Mouse (Mus musculus): ENCODE measurements around the gene Ky. TPM values are rescaled to one million over a fixed set of nuclear protein-coding genes. Genes with fewer than 3 reads are reported as not detected.

Gene Ky
- polyA plus RNA-seq, 1 experiment, result 0.16 TPM

DNA sequence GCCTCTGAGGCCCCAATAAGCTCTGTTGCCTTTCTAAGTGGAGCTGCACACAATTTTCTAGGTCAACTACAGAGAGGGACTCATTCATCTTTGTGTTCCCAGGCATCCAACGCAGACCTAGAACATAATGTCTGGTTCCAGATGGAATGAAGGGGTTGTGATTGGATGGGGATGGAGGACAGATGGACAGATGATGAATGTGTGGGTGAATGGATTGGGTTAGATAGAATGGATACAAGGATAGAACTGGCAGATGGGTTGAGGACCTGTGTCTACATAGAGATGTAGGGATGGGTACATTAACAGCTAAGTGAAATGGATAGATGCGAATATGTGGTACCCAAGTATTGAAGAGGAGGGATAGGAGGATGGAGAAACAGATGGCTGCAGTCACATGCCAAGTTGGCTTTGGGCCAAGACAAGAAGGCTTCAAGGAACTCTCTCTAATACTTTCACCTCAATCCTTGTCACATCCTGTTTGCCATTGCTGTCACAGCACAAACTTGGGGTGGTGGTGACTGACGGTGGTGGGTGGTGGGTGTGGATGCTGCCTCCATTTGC, 9.0 kb upstream of the Ky start:
- DNase-seq (ENCODE audit: low read depth in 1 of 2, low spot score in 2 of 2), result no peak
- Histone ChIP-seq H3K4me1 (ENCODE audit: control insufficient read depth, insufficient read depth, insufficient read length) (no peaks in the 10 kb centered on the region), H3K27me3 (ENCODE audit: control insufficient read depth, insufficient read depth, low read length) (no peaks in the 10 kb centered on the region), H3K36me3 (ENCODE audit: control insufficient read depth, insufficient read depth, low read length) (no peaks in the 10 kb centered on the region), H3K27ac (ENCODE audit: insufficient read depth, low read length) (no peak overlapping the region), H3K4me3 (ENCODE audit: extremely low read depth, insufficient read depth, insufficient read length) (no peak overlapping the region)
- 80% methylated on average over 3 of the region's 3 CpGs for WGBS
- no peak for TF ChIP-seq CTCF (IDR thresholded peaks at IDR 0.05; ENCODE audit: extremely low read depth, insufficient read depth, insufficient read length, insufficient replicate concordance)
- TF ChIP-seq POLR2A (IDR thresholded peaks at IDR 0.05; ENCODE audit: low read depth, low read length), result no peak

DNA sequence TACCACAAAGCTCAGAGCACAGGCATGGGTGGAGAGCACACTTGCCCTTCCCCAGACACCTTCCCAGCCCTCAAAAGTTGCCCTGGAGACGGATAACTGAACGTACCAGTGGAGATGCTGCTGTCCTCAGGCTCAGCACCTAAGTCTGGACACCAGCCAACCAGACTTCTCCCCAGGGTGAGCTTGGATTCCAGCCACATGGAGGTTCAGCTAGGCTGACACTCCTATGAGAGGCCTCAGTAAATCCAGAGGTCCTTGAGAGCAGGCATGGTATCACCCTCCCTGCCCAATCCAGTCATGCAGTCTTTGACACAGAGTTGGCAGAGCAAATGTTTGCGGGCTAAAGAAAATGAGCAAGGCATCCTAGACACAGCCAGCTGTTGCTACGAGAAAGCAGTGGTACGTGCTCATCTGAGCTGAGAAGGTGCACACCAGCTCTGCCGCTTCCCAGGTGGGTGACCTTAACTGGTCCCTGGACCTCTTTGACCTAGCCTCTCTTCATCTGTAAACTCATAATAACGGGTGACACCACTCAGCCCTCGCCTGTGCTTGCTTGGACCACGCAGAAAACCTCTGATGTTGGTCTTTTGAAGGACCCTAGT, 8.4 kb upstream of the Ky start:
- TF ChIP-seq POLR2A (IDR thresholded peaks at IDR 0.05; ENCODE audit: low read depth, low read length) (no peak), CTCF (IDR thresholded peaks at IDR 0.05; ENCODE audit: extremely low read depth, insufficient read depth, insufficient read length, insufficient replicate concordance) (no peak)

DNA sequence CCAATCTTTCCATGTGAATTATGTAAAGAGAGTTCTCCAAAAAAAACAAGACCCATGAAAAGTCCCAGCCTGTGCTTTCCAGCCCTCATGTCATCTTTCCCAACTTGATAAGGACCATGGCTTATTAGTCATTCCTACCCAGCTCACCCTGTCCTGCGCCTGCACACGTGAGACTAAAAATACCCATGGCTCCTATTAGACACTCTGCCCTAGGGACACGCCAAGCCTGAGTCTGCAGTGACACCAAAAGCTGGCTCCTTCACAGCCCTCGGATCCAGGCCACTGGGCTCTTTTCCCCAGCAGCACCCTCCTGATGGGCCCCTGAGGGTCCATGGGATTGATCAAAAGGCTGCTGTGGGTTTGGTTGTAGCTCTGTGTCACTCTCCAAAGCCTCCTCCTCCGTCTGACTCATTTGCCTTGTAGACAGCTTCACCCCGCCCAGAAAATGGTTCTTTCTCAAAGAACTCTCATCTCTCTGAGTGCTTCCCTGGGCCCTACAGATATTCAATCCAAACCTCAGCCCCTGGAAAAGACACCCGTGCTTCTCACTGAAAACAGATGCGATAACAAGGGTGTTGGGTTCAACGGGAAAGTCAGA, 7.6 kb upstream of the Ky start:
- DNase-seq (ENCODE audit: low read depth in 1 of 2, low spot score in 2 of 2), result no peak
- TF ChIP-seq CTCF (IDR thresholded peaks at IDR 0.05; ENCODE audit: extremely low read depth, insufficient read depth, insufficient read length, insufficient replicate concordance) (no peak), POLR2A (IDR thresholded peaks at IDR 0.05; ENCODE audit: low read depth, low read length) (no peak)
- no peaks in the 10 kb centered on the region for H3K4me1 ChIP-seq (ENCODE audit: control insufficient read depth, insufficient read depth, insufficient read length)
- H3K27ac ChIP-seq (ENCODE audit: insufficient read depth, low read length), result no peak overlapping the region
- 89% methylated on average over 9 of the region's 9 CpGs for WGBS
- no peak overlapping the region for H3K4me3 ChIP-seq (ENCODE audit: extremely low read depth, insufficient read depth, insufficient read length)
- no peaks in the 10 kb centered on the region for H3K27me3 ChIP-seq (ENCODE audit: control insufficient read depth, insufficient read depth, low read length)
- H3K36me3 ChIP-seq (ENCODE audit: control insufficient read depth, insufficient read depth, low read length), result no peaks in the 10 kb centered on the region

More for the DNA sequence above, 8.4 kb upstream of the Ky start:
- 87% methylated on average over 9 of the region's 9 CpGs for WGBS
- H3K27ac ChIP-seq (ENCODE audit: insufficient read depth, low read length), result no peak overlapping the region
- no peaks in the 10 kb centered on the region for H3K36me3 ChIP-seq (ENCODE audit: control insufficient read depth, insufficient read depth, low read length)
- no peak overlapping the region for H3K4me3 ChIP-seq (ENCODE audit: extremely low read depth, insufficient read depth, insufficient read length)
- H3K4me1 ChIP-seq (ENCODE audit: control insufficient read depth, insufficient read depth, insufficient read length), result no peaks in the 10 kb centered on the region
- no peaks in the 10 kb centered on the region for H3K27me3 ChIP-seq (ENCODE audit: control insufficient read depth, insufficient read depth, low read length)
- DNase-seq (ENCODE audit: low read depth in 1 of 2, low spot score in 2 of 2), result no peak

DNA sequence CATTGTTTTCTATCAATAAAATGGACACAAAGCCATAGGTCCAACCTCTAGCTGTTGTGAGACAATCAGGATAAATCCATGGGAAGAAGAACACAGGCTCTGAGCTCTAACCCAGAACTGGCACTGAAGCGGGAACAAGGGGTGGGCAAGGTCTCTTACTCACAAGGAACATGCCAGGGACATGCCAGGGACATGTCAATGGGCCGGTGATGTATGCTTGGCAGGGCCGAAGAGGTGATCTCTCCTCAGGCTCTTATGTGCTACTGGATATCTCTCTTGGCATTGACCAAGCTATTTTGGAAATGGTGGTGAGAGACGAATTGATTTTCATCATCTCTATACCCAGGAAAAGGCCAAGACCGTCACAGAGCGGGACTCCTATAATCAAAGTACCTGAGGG, 6.8 kb upstream of the Ky start:
- no peak for TF ChIP-seq POLR2A (IDR thresholded peaks at IDR 0.05; ENCODE audit: low read depth, low read length)
- TF ChIP-seq CTCF (IDR thresholded peaks at IDR 0.05; ENCODE audit: extremely low read depth, insufficient read depth, insufficient read length, insufficient replicate concordance), result no peak
- no peak overlapping the region for H3K27ac ChIP-seq (ENCODE audit: insufficient read depth, low read length)

DNA sequence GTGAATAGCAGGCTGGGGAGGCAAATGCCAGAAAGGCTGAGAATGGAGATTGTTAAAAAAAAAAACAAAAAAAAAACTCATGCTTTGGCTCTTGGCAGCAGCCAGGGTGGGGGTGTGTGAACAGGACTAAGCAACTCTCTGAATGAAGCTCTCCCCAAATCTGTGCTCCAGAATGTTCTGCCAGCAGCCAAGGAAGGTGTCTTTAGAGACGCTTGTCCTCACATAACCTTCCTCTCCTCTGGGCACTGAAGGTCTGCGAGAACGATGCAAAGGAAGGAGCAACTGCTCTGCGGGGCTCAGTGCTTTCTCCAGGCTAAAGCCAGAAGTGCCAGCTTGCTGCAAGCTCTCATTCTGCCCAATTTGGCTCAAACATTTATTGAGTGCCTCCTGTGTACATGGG, 6.3 kb upstream of the Ky start:
- Histone ChIP-seq H3K27ac (ENCODE audit: insufficient read depth, low read length) (no peak overlapping the region), H3K4me1 (ENCODE audit: control insufficient read depth, insufficient read depth, insufficient read length) (no peaks in the 10 kb centered on the region), H3K36me3 (ENCODE audit: control insufficient read depth, insufficient read depth, low read length) (no peaks in the 10 kb centered on the region), H3K27me3 (ENCODE audit: control insufficient read depth, insufficient read depth, low read length) (no peaks in the 10 kb centered on the region), H3K4me3 (ENCODE audit: extremely low read depth, insufficient read depth, insufficient read length) (no peak overlapping the region)
- TF ChIP-seq POLR2A (IDR thresholded peaks at IDR 0.05; ENCODE audit: low read depth, low read length) (no peak), CTCF (IDR thresholded peaks at IDR 0.05; ENCODE audit: extremely low read depth, insufficient read depth, insufficient read length, insufficient replicate concordance) (no peak)
- no peak for DNase-seq (ENCODE audit: low read depth in 1 of 2, low spot score in 2 of 2)
- 75% methylated on average over 4 of the region's 4 CpGs for WGBS

More for the DNA sequence above, 6.8 kb upstream of the Ky start:
- DNase-seq (ENCODE audit: low read depth in 1 of 2, low spot score in 2 of 2), result no peak
- H3K27me3 ChIP-seq (ENCODE audit: control insufficient read depth, insufficient read depth, low read length), result no peaks in the 10 kb centered on the region
- H3K4me1 ChIP-seq (ENCODE audit: control insufficient read depth, insufficient read depth, insufficient read length), result no peaks in the 10 kb centered on the region
- 87% methylated on average over 6 of the region's 6 CpGs for WGBS
- H3K36me3 ChIP-seq (ENCODE audit: control insufficient read depth, insufficient read depth, low read length), result no peaks in the 10 kb centered on the region
- no peak overlapping the region for H3K4me3 ChIP-seq (ENCODE audit: extremely low read depth, insufficient read depth, insufficient read length)

DNA sequence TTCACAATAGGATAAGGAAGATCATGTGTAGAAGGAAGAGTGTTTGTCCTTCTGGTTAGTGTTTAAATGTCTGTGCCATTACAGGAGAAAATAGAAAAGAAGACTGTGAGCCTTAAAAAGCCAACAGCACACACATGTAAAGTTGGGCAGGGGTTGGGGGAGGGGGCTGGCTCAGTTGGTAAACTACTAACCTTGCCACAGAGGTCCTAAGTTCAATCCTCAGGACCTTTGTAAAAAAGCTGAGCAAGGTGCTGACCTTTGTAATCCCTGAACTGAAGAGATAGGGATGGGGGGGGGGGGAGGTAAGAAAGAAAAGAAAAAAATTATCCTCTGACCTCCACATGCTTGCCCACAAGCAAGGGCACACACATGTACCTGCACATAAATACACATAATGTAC, 5.8 kb upstream of the Ky start:
- no peak for TF ChIP-seq POLR2A (IDR thresholded peaks at IDR 0.05; ENCODE audit: low read depth, low read length)
- Histone ChIP-seq H3K27ac (ENCODE audit: insufficient read depth, low read length) (no peak overlapping the region), H3K27me3 (ENCODE audit: control insufficient read depth, insufficient read depth, low read length) (no peaks in the 10 kb centered on the region), H3K36me3 (ENCODE audit: control insufficient read depth, insufficient read depth, low read length) (no peaks in the 10 kb centered on the region), H3K4me1 (ENCODE audit: control insufficient read depth, insufficient read depth, insufficient read length) (no peaks in the 10 kb centered on the region), H3K4me3 (ENCODE audit: extremely low read depth, insufficient read depth, insufficient read length) (no peak overlapping the region)
- DNase-seq (ENCODE audit: low read depth in 1 of 2, low spot score in 2 of 2), result no peak

DNA sequence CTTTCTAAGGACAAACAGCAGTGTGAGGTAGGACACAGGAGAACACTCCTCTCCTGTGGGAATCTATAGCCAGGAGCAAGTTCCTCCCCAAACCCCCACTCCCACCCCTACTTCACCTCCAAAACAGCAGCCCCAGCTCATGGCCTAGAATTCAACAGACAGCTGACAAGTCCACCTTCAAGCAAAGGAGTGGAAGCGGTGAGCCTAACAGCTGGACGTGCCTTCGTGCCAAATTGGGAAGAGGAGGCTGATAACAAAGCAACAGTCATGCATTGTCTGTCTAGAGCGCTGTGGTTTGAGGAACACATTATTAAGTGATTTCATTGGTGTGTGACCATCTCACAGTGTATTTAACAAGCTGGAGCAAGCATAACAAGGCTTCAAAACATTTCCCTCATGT, 4.4 kb upstream of the Ky start:
- peaks cover 3% of the 10 kb centered on the region; the same call in 1 of the 2 replicates for H3K4me1 ChIP-seq (ENCODE audit: control insufficient read depth, insufficient read depth, insufficient read length)
- H3K4me3 ChIP-seq (ENCODE audit: extremely low read depth, insufficient read depth, insufficient read length), result no peak overlapping the region
- H3K27ac ChIP-seq (ENCODE audit: insufficient read depth, low read length), result no peak overlapping the region
- H3K36me3 ChIP-seq (ENCODE audit: control insufficient read depth, insufficient read depth, low read length), result no peaks in the 10 kb centered on the region
- no peak for TF ChIP-seq POLR2A (IDR thresholded peaks at IDR 0.05; ENCODE audit: low read depth, low read length)
- no peak for TF ChIP-seq CTCF (IDR thresholded peaks at IDR 0.05; ENCODE audit: extremely low read depth, insufficient read depth, insufficient read length, insufficient replicate concordance)
- 78% methylated on average over 4 of the region's 4 CpGs for WGBS
- no peak for DNase-seq (ENCODE audit: low read depth in 1 of 2, low spot score in 2 of 2)
- 0 out of 2 replicates have a peak, but pooled peaks cover 3% of the 10 kb centered on the region for H3K27me3 ChIP-seq (ENCODE audit: control insufficient read depth, insufficient read depth, low read length)

Data from spleen, adult 2 months (tissue).